In the genomic region with DNA sequence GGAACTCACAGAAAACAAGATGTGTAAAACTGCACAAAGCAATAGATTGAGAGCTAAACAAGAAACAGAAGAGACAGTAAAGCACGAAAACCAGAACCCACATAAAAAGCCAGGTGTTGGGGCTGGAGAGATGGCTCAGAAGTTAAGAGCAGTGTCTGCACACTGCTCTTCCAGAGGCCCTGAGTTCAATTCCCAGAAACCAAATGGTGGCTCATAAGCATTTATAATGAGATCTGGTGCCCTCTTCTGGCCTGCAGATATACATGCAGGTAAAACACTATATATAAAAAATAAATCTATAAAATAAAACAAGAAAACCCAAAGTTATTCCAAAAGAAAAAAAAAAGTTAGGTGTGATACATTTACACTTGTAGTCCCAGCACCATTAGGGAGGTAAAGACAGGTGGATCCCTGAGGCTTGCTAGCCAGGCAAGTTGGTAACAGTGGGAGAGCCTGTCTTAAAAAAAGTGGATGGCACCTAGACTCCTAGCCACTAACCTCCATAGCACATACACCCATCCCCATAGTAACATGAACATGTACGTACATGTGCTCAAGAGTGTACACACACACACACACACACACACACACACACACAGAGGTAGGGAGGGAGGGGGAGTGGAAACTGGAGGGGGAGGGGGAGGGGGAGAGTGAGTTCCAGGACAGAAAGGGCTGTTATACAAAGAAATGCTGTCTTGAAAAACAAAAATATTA, we compare ENCODE assay signal across 10 mouse cellular contexts. TPM values are rescaled to one million over a fixed set of nuclear protein-coding genes. Genes with fewer than 3 reads are reported as not detected.
DNase-seq lines count a peak whose midpoint lies in the region; TF ChIP-seq lines count a peak whose summit lies in the region.
"Had no signal": no experiment of that assay in that cellular context is flagged by ENCODE, and none has a peak within 500 bp of the region (broad histone marks: within the 10 kb centered on the region; RNA-seq: fewer than 3 reads in every experiment).

No protein-coding gene starts in this region.

- no peak for TF ChIP-seq POLR2A in thymus, adult 2 months (IDR thresholded peaks at IDR 0.05; ENCODE audit: control insufficient read depth, extremely low read depth, insufficient read depth, low read length, poor library complexity)

- no peaks in the 10 kb centered on the region for H3K27me3 ChIP-seq in thymus, adult 2 months (ENCODE audit: control insufficient read depth, insufficient read depth, low read length)
- H3K27me3 ChIP-seq: lung, embryonic 15.5 days had no signal

- no peaks in the 10 kb centered on the region for H3K4me1 ChIP-seq in thymus, adult 2 months (replicated peaks; ENCODE audit: control insufficient read depth, insufficient read depth, low read length)

- TF ChIP-seq CTCF in thymus, adult 2 months (IDR thresholded peaks at IDR 0.05; ENCODE audit: borderline replicate concordance, control insufficient read depth, extremely low read depth, insufficient read depth, low read length, poor library complexity) = no peak

- no peak overlapping the region for H3K27ac ChIP-seq in thymus, adult 2 months (ENCODE audit: control insufficient read depth, insufficient read depth, low read length)
- H3K27ac ChIP-seq: lung, embryonic 15.5 days had no signal

- WGBS in thymus, adult 2 months = 48% methylated on average over 2 of the region's 2 CpGs

- H3K36me3 ChIP-seq in thymus, adult 2 months (ENCODE audit: control insufficient read depth, insufficient read depth, low read length) = no peaks in the 10 kb centered on the region
- H3K36me3 ChIP-seq: lung, embryonic 15.5 days had no signal

- DNase-seq in kidney, adult 9 months = peak; percentile 24
- no peak for DNase-seq in kidney, adult 11 months
- DNase-seq in thymus, adult 2 months = peak; percentile 27
- DNase-seq in thymus, adult 18-20 months = no peak
- DNase-seq in adipocyte (ENCODE audit: low spot score) = peak; percentile 51
- DNase-seq in right cerebral cortex, postnatal 14 days = no peak
- DNase-seq in layer of hippocampus, postnatal 14 days (ENCODE audit: low spot score in 2 of 2) = no peak
- DNase-seq: gastrocnemius, postnatal 25 days; right cerebral cortex, postnatal 4 days had no signal

- no peak overlapping the region for H3K4me3 ChIP-seq in thymus, adult 2 months (ENCODE audit: control insufficient read depth, insufficient read depth, low read length)
- H3K4me3 ChIP-seq: lung, embryonic 15.5 days had no signal

RNA-seq across cellular contexts. Expression of gene Tmcc1, which starts 54.0 kb away (rescaled TPM):
- 18.3 and 24.4 TPM in 2 replicates for polyA plus RNA-seq in thymus, adult 2 months (2012; rRNA removed)
- 10 to 100 TPM; 69.8 to 78.5 TPM for total RNA-seq in layer of hippocampus, postnatal 14 days (2021)

Comparison
In these comparisons a context has a peak if more than half of its experiments do, and no peak if none do; other contexts are left out.
1. DNase-seq: peak in kidney, adult 9 months (single experiment), thymus, adult 2 months (single experiment) and adipocyte (single experiment); none in kidney, adult 11 months (single experiment), thymus, adult 18-20 months (0 of 2), right cerebral cortex, postnatal 14 days (single experiment) and layer of hippocampus, postnatal 14 days (0 of 2).